Mouse (Mus musculus) megakaryocyte, embryonic 14.5 days (primary cell): ENCODE measurements at regions not wholly inside any gene's neighbourhood (a gene's known extent, or its start where the extent isn't known, plus 50 kb on each side); places are given as distances from the start of the nearest gene placed in this dataset.

Experiments
- FLI1 ChIP-seq: IDR thresholded peaks from 2 replicates; pipeline ENCODE4 v1.6.1; 2012; ENCODE audit warnings: low read length, inconsistent platforms, mixed read lengths
- GATA1 ChIP-seq: IDR thresholded peaks from 3 replicates; pipeline ENCODE4 v1.6.1; 2012; ENCODE audit warnings: mixed read lengths, low read length, inconsistent platforms, borderline replicate concordance

DNA sequence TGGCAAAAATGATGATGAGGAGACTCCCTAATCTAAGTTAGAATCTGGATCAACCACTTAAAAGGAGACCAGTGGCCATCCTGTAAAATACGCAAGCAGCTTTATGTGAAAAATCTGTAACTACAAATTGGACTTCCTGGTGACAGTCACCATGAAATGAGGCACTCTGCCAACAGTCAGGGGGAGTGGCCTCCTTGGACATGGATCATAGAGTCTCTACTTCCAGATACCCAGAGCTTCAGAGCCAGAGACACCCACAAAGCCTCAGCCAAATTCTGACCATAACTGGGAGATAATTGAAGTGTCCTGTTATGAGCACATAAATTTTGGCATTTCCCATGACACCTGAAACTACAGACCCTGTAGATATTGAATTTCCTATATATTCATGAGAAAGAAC lies 1359.3 kb upstream of the A1bg start:
- TF ChIP-seq FLI1 (no peak), GATA1 (no peak)
